Mouse (Mus musculus) splenic B cell, adult 2 months (primary cell): ENCODE data around the gene Zfp423.

Experiments used
- DNase-seq: peaks from one replicate; pipeline ENCODE4 v3.0.0-alpha.2; 2011; ENCODE audit warnings: low read depth, low spot score
- H3K27me3 ChIP-seq: 2 replicates; pipeline ENCODE4 v1.6.1; 2012; ENCODE audit warnings: mild to moderate bottlenecking, low read length, moderate library complexity, mixed read lengths; ENCODE audit not compliant: control insufficient read depth, poor library complexity, insufficient read depth, severe bottlenecking
- H3K36me3 ChIP-seq: 2 replicates; pipeline ENCODE4 v1.6.1; 2012; ENCODE audit warnings: mild to moderate bottlenecking, low read length, moderate library complexity, mixed read lengths; ENCODE audit not compliant: control insufficient read depth, poor library complexity, insufficient read depth, severe bottlenecking

Gene Zfp423

GRCm38 (mm10) chr8:87647781-87648180, 311.6 kb downstream of the Zfp423 start:
- Histone ChIP-seq H3K36me3 (no peaks in the 10 kb centered on the region), H3K27me3 (no peaks in the 10 kb centered on the region)
- DNase-seq, result no peak

DNA sequence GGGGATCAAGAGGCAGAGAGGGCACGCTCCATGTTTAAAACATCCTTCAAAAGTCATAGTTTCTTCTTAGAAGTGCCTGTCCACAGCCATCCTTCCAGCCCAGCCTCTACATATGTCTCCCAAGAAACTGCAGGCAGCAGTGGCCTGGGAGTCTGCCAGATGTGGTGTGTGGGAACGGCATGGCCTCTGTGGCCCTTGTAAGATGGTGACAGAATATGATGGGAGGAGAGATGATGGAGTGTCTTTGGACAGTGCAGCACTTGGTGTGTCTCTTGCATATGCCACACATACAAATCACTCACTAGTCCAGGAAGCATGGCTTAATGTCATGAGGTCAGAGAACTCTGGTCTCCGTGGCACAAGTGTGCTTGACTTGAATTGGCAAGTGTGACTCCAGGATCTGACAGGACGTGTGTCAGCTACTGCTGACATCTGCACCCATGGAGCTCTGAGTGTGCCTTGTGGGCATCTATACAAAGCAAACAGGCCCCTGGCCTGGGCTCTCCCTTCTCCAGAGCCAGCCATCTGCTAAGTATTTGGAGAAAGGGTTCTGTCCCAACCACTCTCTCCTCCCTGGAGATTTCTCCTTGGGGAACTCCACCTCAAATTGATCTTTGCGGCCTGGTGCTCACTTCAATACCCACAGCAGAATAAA, 313.4 kb downstream of the Zfp423 start:
- Histone ChIP-seq H3K27me3 (no peaks in the 10 kb centered on the region), H3K36me3 (no peaks in the 10 kb centered on the region)
- no peak for DNase-seq

DNA sequence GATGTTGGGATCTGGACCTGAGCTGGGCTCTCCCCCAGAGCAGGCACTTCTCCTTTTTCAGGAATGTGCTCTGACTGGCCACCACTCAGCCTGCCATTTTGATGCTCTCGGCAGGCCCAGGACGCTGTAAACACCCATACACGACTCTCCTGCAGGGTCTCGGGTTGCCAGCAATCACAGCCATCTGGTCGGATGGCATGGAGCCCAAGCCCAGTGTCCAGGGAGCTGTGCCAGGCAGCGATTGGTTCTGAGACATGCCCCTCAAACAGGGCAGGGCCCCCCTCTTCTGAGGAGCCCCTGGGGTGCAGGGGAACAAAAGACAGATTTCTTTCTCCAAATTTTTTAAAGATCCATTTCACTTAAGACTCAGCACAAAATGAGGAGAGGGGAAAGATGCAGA, 314.0 kb downstream of the Zfp423 start:
- Histone ChIP-seq H3K36me3 (no peaks in the 10 kb centered on the region), H3K27me3 (no peaks in the 10 kb centered on the region)
- DNase-seq, result no peak

- no peaks in the 10 kb centered on the region for H3K27me3 ChIP-seq
- peak; percentile 52 for DNase-seq
- no peaks in the 10 kb centered on the region; the same call in 1 of the 2 replicates for H3K36me3 ChIP-seq
These were observed 318.5 kb downstream of the Zfp423 start for GRCm38 (mm10) chr8:87640930-87641329.

- Histone ChIP-seq H3K36me3 (no peaks in the 10 kb centered on the region; the same call in 1 of the 2 replicates), H3K27me3 (no peaks in the 10 kb centered on the region)
- DNase-seq, result no peak
These were observed 323.1 kb downstream of the Zfp423 start for GRCm38 (mm10) chr8:87636226-87636742.

- no peaks in the 10 kb centered on the region for H3K36me3 ChIP-seq
- no peak for DNase-seq
- H3K27me3 ChIP-seq, result no peaks in the 10 kb centered on the region
These were observed 327.6 kb downstream of the Zfp423 start for GRCm38 (mm10) chr8:87631776-87632175.

DNA sequence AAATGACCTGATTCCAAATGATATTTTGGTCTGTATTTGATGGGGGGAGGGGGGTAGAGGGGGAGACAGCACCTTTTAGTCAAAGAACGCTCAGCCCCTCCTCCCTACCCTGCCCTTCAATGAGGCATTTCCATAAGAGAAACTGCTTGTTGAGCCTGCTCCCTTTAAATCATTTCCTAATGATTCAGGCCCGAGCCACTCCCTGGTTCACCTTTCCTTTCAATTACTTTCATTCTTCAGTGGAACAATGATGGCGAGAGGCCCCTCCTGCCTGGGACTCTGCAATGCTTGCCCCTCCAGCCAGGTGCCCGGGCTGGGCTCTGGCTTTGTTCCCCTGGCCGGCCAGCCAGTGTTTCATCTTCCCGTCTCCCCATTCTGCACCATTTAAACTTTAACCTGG, 329.7 kb downstream of the Zfp423 start:
- DNase-seq, result no peak
- Histone ChIP-seq H3K36me3 (no peaks in the 10 kb centered on the region), H3K27me3 (no peaks in the 10 kb centered on the region)

GRCm38 (mm10) chr8:87621181-87621580, 338.2 kb downstream of the Zfp423 start:
- no peak for DNase-seq
- no peaks in the 10 kb centered on the region for H3K36me3 ChIP-seq
- no peaks in the 10 kb centered on the region for H3K27me3 ChIP-seq

DNA sequence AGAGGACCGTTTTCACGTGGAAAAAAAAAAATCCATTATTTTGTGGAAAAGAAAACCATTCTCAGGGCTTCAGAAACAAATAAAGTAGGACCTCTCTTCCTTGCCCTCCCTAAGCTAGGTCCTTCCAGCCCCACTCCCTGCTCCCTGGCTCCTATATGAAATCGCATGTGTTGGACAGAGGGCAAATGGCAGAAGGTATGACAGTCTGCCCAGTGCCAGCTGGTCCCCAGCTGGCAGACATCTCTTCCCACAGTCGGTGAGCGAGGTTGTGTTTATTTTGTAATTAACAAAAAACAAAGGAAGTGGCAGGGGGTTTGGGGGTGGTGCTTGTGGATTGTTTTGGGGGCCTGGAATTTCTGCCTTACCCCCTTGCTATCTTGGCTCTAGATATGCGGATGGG, 339.2 kb downstream of the Zfp423 start:
- H3K36me3 ChIP-seq, result no peaks in the 10 kb centered on the region
- no peak for DNase-seq
- H3K27me3 ChIP-seq, result no peaks in the 10 kb centered on the region

DNA sequence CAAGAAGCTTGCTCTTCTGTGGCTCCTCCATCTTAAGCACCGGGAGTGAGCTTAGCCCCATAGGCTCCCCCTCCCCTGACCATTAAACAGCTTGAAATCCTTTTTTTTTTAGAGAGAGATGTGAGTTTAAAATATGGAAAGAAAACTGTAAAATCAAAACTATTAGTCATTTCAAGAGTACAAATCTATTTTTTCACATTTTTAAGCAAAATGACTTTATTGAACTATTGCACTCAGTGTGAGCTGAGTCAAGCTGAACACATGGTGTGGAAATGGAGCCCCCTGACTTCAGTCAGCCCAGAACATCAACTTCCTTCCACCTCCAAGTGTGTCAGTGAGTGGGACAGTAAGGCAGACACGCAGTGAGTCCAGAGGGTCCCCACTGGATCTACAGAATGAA, 339.9 kb downstream of the Zfp423 start:
- no peaks in the 10 kb centered on the region for H3K27me3 ChIP-seq
- no peaks in the 10 kb centered on the region for H3K36me3 ChIP-seq
- DNase-seq, result no peak

- no peaks in the 10 kb centered on the region for H3K36me3 ChIP-seq
- H3K27me3 ChIP-seq, result no peaks in the 10 kb centered on the region
- no peak for DNase-seq
These were observed 340.3 kb downstream of the Zfp423 start for GRCm38 (mm10) chr8:87619118-87619517.

- Histone ChIP-seq H3K27me3 (no peaks in the 10 kb centered on the region), H3K36me3 (no peaks in the 10 kb centered on the region)
- DNase-seq, result peak; percentile 1
These were observed 345.7 kb downstream of the Zfp423 start for GRCm38 (mm10) chr8:87613701-87614100.
